Mouse (Mus musculus): ENCODE measurements around the gene Pla2g1b. TPM values are rescaled to one million over a fixed set of nuclear protein-coding genes. Genes with fewer than 3 reads are reported as not detected.
"Not testable (repeated sequence)": the region's sequence is repeated elsewhere in the genome, so short reads cannot be mapped to it uniquely, and the experiment has no call there.

Gene Pla2g1b
- total RNA-seq, 2 experiments from 2014 or later: not detected

GRCm38 (mm10) chr5:115482390-115483265, 16.6 kb downstream of the Pla2g1b start:
- intact Hi-C loops (cut with DNase I): no loop called here
- DNase-seq: no peak

- intact Hi-C loops (cut with DNase I): no loop called here
These were observed 17.3 kb downstream of the Pla2g1b start for GRCm38 (mm10) chr5:115483385-115483784.

GRCm38 (mm10) chr5:115483947-115484920, 18.2 kb downstream of the Pla2g1b start, which contains the start of gene Sirt4:
Gene Sirt4 (minus strand): TSS chr5:115484725.
- intact Hi-C loops (cut with DNase I): no loop called here
- peak; percentile 59 for DNase-seq

More at GRCm38 (mm10) chr5:115483385-115483784, 17.3 kb downstream of the Pla2g1b start:
- DNase-seq: no peak

GRCm38 (mm10) chr5:115484996-115485395, 18.9 kb downstream of the Pla2g1b start:
- no peak for DNase-seq
- intact Hi-C loops (cut with DNase I): no loop called here

GRCm38 (mm10) chr5:115485489-115486205, 19.6 kb downstream of the Pla2g1b start:
- no peak for DNase-seq
- intact Hi-C loops (cut with DNase I): no loop called here

GRCm38 (mm10) chr5:115486726-115487125, 20.7 kb downstream of the Pla2g1b start:
- intact Hi-C loops (cut with DNase I): no loop called here
- DNase-seq: no peak

- intact Hi-C loops (cut with DNase I): no loop called here
- no peak for DNase-seq
These were observed 21.3 kb downstream of the Pla2g1b start for GRCm38 (mm10) chr5:115487353-115487752.

- intact Hi-C loops (cut with DNase I): no loop called here
- no peak for DNase-seq
These were observed 22.0 kb downstream of the Pla2g1b start for GRCm38 (mm10) chr5:115487942-115488580.

GRCm38 (mm10) chr5:115488841-115489698, 23.0 kb downstream of the Pla2g1b start:
- DNase-seq: peak; percentile 49 to 77
- intact Hi-C loops (cut with DNase I): no loop called here

- peak; percentile 82 to 90 for DNase-seq
- intact Hi-C loops (cut with DNase I): no loop called here
These were observed 23.9 kb downstream of the Pla2g1b start for GRCm38 (mm10) chr5:115489699-115490637.

GRCm38 (mm10) chr5:115490638-115491000, 24.6 kb downstream of the Pla2g1b start:
- DNase-seq: no peak
- intact Hi-C loops (cut with DNase I): no loop called here

GRCm38 (mm10) chr5:115491076-115491475, 25.0 kb downstream of the Pla2g1b start:
- intact Hi-C loops (cut with DNase I): no loop called here
- no peak for DNase-seq

GRCm38 (mm10) chr5:115491771-115492322, 25.8 kb downstream of the Pla2g1b start:
- intact Hi-C loops (cut with DNase I): no loop called here
- peak; percentile 66 to 73 for DNase-seq

GRCm38 (mm10) chr5:115492711-115493335, 26.8 kb downstream of the Pla2g1b start:
- DNase-seq: no peak
- intact Hi-C loops (cut with DNase I): no loop called here

- DNase-seq: no peak
- intact Hi-C loops (cut with DNase I): no loop called here
These were observed 27.4 kb downstream of the Pla2g1b start for GRCm38 (mm10) chr5:115493441-115493840.

GRCm38 (mm10) chr5:115495618-115496017, 29.6 kb downstream of the Pla2g1b start:
- DNase-seq; intact Hi-C loops (cut with DNase I): not testable (repeated sequence)

- DNase-seq: no peak
- intact Hi-C loops (cut with DNase I): no loop called here
These were observed 31.0 kb downstream of the Pla2g1b start for GRCm38 (mm10) chr5:115497033-115497432.

Measured in gastrocnemius, postnatal 36 days (tissue).